Mouse (Mus musculus): ENCODE results near the gene Gm5269. TPM values are rescaled to one million over a fixed set of nuclear protein-coding genes. Genes with fewer than 3 reads are reported as not detected.

Gene Gm5269
- polyA plus RNA-seq, 1 experiment from 2014 or later = not detected

DNA sequence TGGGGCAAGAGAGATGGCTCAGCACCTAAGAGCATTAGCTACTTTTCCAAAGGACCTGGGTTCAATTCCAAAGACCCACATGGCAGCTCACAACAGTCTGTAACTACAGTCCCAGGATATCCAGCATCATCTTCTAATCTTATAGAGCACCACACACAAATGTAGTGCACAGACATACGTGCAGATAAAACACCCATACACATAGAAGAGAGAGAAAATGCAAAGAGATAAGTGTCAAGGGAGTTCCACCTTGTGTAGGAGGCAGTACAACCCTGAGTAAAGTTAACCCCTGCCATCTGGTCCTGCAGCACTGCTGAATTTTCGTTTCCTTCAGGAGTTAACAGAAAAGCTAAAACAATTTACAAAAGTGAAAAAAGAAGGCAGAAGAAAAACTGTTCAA, 14.4 kb downstream of the Gm5269 start:
- Histone ChIP-seq H3K4me3 (replicated peaks) (no peak overlapping the region), H3K9me3 (no peaks in the 10 kb centered on the region), H3K27me3 (no peaks in the 10 kb centered on the region), H3K4me2 (replicated peaks) (no peak overlapping the region), H3K36me3 (no peaks in the 10 kb centered on the region), H3K27ac (no peak overlapping the region), H3K4me1 (replicated peaks) (no peaks in the 10 kb centered on the region), H3K9ac (replicated peaks) (no peak overlapping the region)
- WGBS = 68% methylated on average over 2 of the region's 2 CpGs
- no peak for ATAC-seq

DNA sequence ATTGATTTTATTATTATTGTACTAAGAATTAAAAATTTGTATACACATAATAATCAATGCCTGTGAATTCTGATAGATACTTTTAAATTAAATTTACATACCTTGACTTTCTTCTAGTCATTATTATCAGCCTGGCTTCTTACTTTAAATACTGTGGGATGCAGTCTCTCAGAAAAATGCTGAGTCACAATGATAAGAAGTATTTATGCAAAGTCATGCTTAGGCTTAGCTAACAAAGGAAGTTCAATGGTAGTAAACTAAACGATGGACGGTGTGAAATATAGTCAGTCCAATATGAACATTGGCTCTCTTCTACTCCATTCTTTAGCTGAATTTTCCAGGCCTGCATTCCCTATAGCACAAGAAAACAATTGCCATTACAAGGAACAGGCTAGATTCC, 16.8 kb downstream of the Gm5269 start:
- Histone ChIP-seq H3K9ac (replicated peaks) (no peak overlapping the region), H3K9me3 (no peaks in the 10 kb centered on the region), H3K27ac (no peak overlapping the region), H3K4me2 (replicated peaks) (no peak overlapping the region), H3K4me1 (replicated peaks) (no peaks in the 10 kb centered on the region), H3K4me3 (replicated peaks) (no peak overlapping the region), H3K27me3 (no peaks in the 10 kb centered on the region), H3K36me3 (no peaks in the 10 kb centered on the region)
- whole genome bisulfite sequencing = 85% methylated on average over 2 of the region's 2 CpGs
- no peak for ATAC-seq

DNA sequence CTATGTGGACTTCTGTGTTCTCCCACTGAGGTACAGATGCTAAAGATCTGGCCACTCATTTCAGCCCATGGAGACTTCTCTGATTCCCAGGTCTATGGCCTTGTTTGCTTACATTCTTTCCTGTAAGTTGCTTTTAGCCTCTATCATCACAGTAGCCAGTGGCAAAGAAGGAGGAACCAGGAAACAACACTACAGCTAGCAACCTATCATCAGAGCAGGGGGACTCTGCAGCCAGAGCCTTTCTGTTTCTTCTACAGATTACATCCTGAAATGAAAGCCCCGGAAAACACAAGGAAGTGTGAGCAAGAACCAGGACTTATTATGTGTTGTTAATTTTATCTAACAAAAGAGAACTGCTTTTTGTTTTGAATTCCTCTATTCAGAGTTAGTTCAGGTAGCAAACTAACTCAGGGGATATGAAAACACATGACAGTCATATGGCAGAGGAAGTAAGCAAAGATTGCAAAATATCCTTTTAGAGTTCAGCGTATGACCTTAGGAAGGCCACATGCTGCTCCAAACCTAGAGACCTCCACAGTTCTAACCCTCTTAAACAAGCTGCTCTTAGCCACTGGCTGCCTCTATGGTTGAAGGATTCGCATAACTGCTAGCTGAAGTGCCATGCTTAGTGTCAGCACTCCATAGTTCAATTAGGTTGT, 21.5 kb downstream of the Gm5269 start:
- Histone ChIP-seq H3K4me2 (replicated peaks) (no peak overlapping the region), H3K4me1 (replicated peaks) (no peaks in the 10 kb centered on the region), H3K9ac (replicated peaks) (no peak overlapping the region), H3K4me3 (replicated peaks) (no peak overlapping the region), H3K36me3 (no peaks in the 10 kb centered on the region), H3K9me3 (no peaks in the 10 kb centered on the region), H3K27me3 (no peaks in the 10 kb centered on the region), H3K27ac (no peak overlapping the region)
- ATAC-seq = no peak
- 88% methylated on average over 3 of the region's 3 CpGs for WGBS

DNA sequence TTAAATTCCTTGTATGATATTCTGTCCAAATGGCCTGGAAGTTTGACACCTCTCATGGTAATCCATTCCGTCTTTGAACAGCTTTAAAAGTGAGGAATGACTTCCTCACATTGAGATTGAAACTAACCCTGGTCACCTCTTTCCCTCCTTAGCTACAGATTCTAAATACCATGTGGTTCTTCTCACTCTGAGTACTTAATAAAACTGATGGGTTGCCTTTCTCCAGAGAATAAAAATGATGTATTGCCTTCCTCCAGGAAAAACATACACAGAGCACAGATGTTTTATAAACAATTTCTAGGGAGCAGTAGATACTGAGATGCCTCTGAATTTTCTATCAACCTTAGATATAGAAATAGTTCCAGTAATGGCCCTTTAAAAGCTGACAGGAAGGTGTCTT, 22.0 kb downstream of the Gm5269 start:
- H3K4me2 ChIP-seq (replicated peaks) = no peak overlapping the region
- H3K4me3 ChIP-seq (replicated peaks) = no peak overlapping the region
- H3K9me3 ChIP-seq = no peaks in the 10 kb centered on the region
- no peak overlapping the region for H3K9ac ChIP-seq (replicated peaks)
- no peaks in the 10 kb centered on the region for H3K4me1 ChIP-seq (replicated peaks)
- H3K27me3 ChIP-seq = no peaks in the 10 kb centered on the region
- H3K27ac ChIP-seq = no peak overlapping the region
- no peak for ATAC-seq
- no peaks in the 10 kb centered on the region for H3K36me3 ChIP-seq
- WGBS = 86% methylated on average over 1 of the region's 1 CpGs

DNA sequence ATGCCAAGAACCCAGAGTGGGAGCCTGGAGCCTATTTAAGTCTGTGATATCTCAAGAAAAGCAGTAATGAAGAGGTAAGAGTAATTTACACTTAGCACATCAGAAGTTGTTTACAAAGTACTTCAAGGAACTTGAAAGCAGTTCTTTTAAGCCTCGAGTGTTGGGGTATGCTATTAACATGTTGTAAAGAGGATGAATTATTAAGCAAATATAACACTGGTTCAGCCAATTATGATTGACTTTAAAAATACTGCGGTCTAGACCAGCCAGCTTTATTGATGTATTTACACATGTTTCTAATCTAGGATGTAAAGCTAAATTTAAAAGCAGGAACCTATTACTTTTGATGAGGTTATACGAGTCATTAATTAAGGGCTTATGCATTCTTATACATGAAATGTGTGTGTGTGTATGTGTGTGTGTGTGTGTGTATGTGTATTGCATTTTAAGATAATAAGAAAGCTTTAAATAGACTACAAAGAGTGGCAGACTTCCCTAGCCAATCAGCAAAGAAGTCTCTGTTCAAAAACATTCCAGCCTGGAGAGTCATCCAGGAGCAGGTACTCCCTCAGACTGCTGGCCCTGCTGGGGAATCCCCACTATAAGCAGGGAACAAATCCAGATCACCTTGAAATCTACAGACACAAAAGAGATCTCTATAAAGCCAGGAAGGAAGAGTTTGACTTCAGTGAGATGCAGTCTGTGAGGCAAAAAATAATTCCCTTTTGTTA, 23.6 kb downstream of the Gm5269 start:
- ATAC-seq = no peak
- Histone ChIP-seq H3K27ac (no peak overlapping the region), H3K4me2 (replicated peaks) (no peak overlapping the region), H3K4me1 (replicated peaks) (no peaks in the 10 kb centered on the region), H3K9ac (replicated peaks) (no peak overlapping the region), H3K9me3 (no peaks in the 10 kb centered on the region), H3K36me3 (no peaks in the 10 kb centered on the region), H3K4me3 (replicated peaks) (no peak overlapping the region), H3K27me3 (no peaks in the 10 kb centered on the region)
- 84% methylated on average over 3 of the region's 3 CpGs for WGBS

DNA sequence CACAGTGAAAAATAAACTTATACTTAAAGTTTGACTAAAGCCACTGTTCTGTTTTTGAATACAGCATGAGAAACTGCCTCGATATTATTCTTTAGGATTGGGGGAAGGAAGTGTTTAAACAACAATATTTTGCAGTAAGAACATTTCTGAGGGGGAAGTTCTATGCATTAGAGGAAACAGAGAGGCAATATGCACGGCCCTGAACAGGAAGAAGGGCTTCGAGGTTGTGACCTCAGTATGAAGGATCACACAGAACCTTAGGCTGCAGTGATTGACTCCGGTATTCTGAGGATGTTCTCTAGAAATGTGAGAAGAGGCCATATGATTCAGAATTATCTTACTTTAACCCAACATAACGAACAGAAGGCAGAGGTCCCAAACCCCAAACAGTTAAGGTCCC, 24.3 kb downstream of the Gm5269 start:
- Histone ChIP-seq H3K9me3 (no peaks in the 10 kb centered on the region), H3K4me1 (replicated peaks) (no peaks in the 10 kb centered on the region), H3K4me3 (replicated peaks) (no peak overlapping the region), H3K27ac (no peak overlapping the region), H3K9ac (replicated peaks) (no peak overlapping the region), H3K27me3 (no peaks in the 10 kb centered on the region), H3K4me2 (replicated peaks) (no peak overlapping the region), H3K36me3 (no peaks in the 10 kb centered on the region)
- WGBS = 82% methylated on average over 5 of the region's 5 CpGs
- ATAC-seq = no peak

DNA sequence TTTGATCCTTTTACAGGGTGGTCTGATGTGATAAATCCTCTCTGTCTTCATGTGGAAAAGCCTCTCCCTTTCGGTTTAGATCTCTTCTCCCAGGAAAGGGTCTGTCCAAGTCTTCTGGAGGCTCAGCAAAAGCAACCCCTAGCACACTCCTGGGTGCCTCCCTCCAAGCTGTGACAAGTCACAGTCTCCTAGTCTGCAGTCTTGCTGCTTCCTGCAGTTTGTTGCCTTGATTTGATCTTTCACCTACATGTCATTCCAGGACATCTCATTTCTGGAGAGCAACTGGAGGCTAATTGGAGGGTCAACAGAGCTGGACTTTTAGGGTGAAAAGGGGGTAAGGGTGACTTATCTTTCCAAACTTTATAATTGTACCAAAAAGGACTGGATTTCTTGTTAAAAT, 24.8 kb downstream of the Gm5269 start:
- no peak overlapping the region for H3K9ac ChIP-seq (replicated peaks)
- H3K4me3 ChIP-seq (replicated peaks) = no peak overlapping the region
- ATAC-seq = no peak
- H3K36me3 ChIP-seq = no peaks in the 10 kb centered on the region
- H3K4me1 ChIP-seq (replicated peaks) = no peaks in the 10 kb centered on the region
- no peak overlapping the region for H3K27ac ChIP-seq
- H3K4me2 ChIP-seq (replicated peaks) = no peak overlapping the region
- no peaks in the 10 kb centered on the region for H3K9me3 ChIP-seq
- WGBS = 65% methylated on average over 1 of the region's 1 CpGs
- no peaks in the 10 kb centered on the region for H3K27me3 ChIP-seq

DNA sequence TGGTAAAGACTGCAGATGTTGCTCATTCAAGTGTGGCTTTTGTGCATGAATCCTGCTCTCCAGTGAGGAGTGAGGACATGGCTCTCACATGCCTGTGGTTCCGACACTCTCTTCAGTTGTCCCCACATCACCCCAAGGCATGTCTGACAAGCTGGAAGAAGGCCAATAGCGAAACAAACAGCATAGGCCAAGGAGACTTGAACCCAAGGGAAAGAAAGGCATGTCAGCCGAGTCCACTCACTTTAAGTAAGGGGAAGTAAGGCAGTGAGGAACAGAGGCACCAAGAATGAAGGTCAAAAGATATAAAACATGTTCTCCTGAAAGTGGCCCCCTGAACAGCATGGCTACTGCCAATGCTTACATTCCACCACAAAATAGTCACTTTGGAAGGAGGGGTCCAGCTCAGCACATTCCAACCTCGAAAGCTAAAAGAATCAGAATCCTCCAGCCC, 25.5 kb downstream of the Gm5269 start:
- no peak overlapping the region for H3K4me2 ChIP-seq (replicated peaks)
- H3K9me3 ChIP-seq = no peaks in the 10 kb centered on the region
- no peaks in the 10 kb centered on the region for H3K36me3 ChIP-seq
- no peak overlapping the region for H3K27ac ChIP-seq
- no peaks in the 10 kb centered on the region for H3K4me1 ChIP-seq (replicated peaks)
- ATAC-seq = no peak
- no peak overlapping the region for H3K9ac ChIP-seq (replicated peaks)
- 79% methylated on average over 4 of the region's 4 CpGs for WGBS
- no peaks in the 10 kb centered on the region for H3K27me3 ChIP-seq
- no peak overlapping the region for H3K4me3 ChIP-seq (replicated peaks)

DNA sequence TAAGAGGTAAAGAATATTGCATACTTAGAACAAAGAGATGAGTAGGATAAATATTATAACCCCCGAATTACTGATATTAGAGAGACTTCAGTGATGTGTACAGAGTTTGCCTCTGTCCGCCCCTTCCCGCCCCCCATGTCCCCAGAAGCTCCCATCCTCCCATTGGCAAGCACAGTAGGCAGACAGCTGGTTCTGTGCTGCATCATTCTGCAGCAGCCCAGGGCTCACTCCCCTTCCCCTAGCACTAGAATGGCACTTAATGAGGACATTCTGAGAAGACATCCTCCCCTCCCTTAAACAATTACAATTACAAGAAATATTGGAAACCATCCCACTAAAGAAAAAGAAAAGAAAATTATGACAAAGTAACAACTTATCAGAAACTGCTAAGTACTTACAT, 26.4 kb downstream of the Gm5269 start:
- Histone ChIP-seq H3K4me1 (replicated peaks) (no peaks in the 10 kb centered on the region), H3K4me2 (replicated peaks) (no peak overlapping the region), H3K4me3 (replicated peaks) (no peak overlapping the region), H3K9ac (replicated peaks) (no peak overlapping the region), H3K36me3 (no peaks in the 10 kb centered on the region), H3K27me3 (no peaks in the 10 kb centered on the region), H3K9me3 (no peaks in the 10 kb centered on the region), H3K27ac (no peak overlapping the region)
- WGBS = 90% methylated on average over 3 of the region's 3 CpGs
- no peak for ATAC-seq

DNA sequence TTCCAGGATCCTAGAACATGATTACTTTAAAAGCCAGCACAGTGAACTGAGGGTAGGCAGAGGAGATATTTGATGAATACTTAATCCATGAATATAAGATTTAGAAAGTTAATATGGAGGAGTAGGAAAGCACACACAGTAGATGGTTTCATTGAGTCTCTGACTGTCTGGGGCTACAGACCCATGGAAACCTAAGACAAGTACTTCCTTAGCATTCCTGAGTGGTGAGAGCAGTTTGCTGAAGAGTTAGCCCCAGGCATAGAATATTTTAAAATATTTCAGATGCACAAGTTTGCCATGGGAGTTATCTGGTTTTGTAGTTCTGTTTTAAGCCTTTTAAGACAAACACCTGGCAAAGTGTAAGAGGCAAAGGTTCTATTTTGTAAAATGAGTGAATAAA, 28.9 kb downstream of the Gm5269 start:
- no peak overlapping the region for H3K4me3 ChIP-seq (replicated peaks)
- ATAC-seq = no peak
- H3K4me2 ChIP-seq (replicated peaks) = no peak overlapping the region
- no peaks in the 10 kb centered on the region for H3K4me1 ChIP-seq (replicated peaks)
- H3K9ac ChIP-seq (replicated peaks) = no peak overlapping the region
- H3K27ac ChIP-seq = no peak overlapping the region
- no peaks in the 10 kb centered on the region for H3K36me3 ChIP-seq
- H3K27me3 ChIP-seq = no peaks in the 10 kb centered on the region
- H3K9me3 ChIP-seq = no peaks in the 10 kb centered on the region

DNA sequence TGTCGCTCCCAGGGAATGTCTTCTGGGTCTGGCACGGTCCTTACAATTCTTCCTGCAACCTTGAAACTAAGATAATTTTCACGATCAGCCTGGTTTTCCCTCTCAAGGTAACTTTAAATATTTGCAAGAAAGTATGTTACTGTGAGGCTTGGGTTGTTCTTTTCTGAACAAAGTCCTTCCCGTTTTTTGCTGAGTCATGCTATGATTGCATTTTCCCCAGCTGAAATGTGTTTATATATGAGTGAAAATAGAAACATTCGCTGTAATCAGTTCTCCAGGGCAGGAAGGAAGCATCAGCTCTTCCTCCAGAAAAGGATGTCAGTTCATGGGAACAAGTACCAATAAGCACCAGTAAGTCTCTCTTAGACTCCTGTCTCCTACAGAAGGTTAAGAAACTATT, 29.7 kb downstream of the Gm5269 start:
- no peak overlapping the region for H3K4me2 ChIP-seq (replicated peaks)
- ATAC-seq = no peak
- H3K27me3 ChIP-seq = no peaks in the 10 kb centered on the region
- no peak overlapping the region for H3K4me3 ChIP-seq (replicated peaks)
- no peaks in the 10 kb centered on the region for H3K36me3 ChIP-seq
- no peaks in the 10 kb centered on the region for H3K9me3 ChIP-seq
- WGBS = 79% methylated on average over 5 of the region's 5 CpGs
- no peak overlapping the region for H3K9ac ChIP-seq (replicated peaks)
- no peak overlapping the region for H3K27ac ChIP-seq
- no peaks in the 10 kb centered on the region for H3K4me1 ChIP-seq (replicated peaks)

DNA sequence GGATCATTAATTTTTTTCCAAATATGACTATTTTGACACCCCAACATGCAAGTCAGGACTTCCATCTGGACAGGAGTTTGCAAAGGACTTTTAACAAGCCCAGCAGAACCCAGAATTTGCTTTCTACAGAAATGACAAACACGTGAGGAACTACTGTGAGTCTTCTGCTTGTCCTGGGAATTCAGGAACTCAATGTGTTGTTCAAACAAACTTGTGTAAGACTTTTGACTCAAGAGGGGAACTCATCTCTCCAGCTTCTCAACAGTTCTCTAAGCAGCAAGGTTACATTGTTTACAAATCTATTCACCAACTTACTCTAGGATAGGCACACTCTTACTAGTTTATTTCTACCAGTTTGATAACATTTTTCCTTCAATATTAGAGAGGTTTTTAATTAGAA, 32.0 kb downstream of the Gm5269 start:
- Histone ChIP-seq H3K27me3 (no peaks in the 10 kb centered on the region), H3K4me1 (replicated peaks) (no peaks in the 10 kb centered on the region), H3K9me3 (no peaks in the 10 kb centered on the region), H3K4me2 (replicated peaks) (no peak overlapping the region), H3K4me3 (replicated peaks) (no peak overlapping the region), H3K36me3 (no peaks in the 10 kb centered on the region), H3K9ac (replicated peaks) (no peak overlapping the region), H3K27ac (no peak overlapping the region)
- 77% methylated on average over 1 of the region's 1 CpGs for WGBS
- ATAC-seq = no peak

DNA sequence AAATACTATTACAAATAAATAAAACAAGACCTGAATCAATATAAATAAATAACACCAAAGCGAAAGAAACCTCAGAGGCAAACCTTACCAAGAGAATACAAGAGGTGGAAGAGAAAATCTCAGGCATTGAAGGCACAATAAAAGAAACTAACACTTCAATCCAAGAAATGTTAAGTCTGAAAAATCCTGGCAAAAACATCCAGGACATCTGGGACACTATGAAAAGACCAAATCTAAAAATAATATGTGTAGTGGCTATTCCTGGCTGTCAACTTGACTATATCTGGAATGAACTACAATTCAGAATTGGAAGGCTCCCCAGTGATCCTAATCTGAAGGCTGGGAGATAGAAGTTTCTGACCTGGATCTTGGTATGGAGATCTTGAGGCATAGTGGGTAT, 44.6 kb downstream of the Gm5269 start:
- no peak for ATAC-seq
- 89% methylated on average over 1 of the region's 1 CpGs for WGBS
- H3K27me3 ChIP-seq = no peaks in the 10 kb centered on the region
- no peak overlapping the region for H3K27ac ChIP-seq
- H3K9me3 ChIP-seq = no peaks in the 10 kb centered on the region
- H3K36me3 ChIP-seq = no peaks in the 10 kb centered on the region
- no peak overlapping the region for H3K4me2 ChIP-seq (replicated peaks)
- H3K4me3 ChIP-seq (replicated peaks) = no peak overlapping the region
- no peaks in the 10 kb centered on the region for H3K4me1 ChIP-seq (replicated peaks)
- no peak overlapping the region for H3K9ac ChIP-seq (replicated peaks)
